Mouse (Mus musculus) heart, adult 18-20 months (tissue): Measurements from ENCODE around the gene Herpud1. TPM values are rescaled to one million over a fixed set of nuclear protein-coding genes. Genes with fewer than 3 reads are reported as not detected.
A peak's percentile ranks its signal among the peaks of the same experiment; 100 is the strongest.
"Not testable (repeated sequence)": the region's sequence is repeated elsewhere in the genome, so short reads cannot be mapped to it uniquely, and the experiment has no call there.

Experiments
- DNase-seq, 2 experiments: peaks; one replicate each; pipeline ENCODE4 v3.0.0; 2021 to 2022; ENCODE audit warnings: mixed read lengths in 1 of 2
- total RNA-seq, 2 experiments: library from RNA; stranded (reverse); gene quantifications; 2 replicates each; pipeline ENCODE4 v1.2.3; 2021

The Herpud1 gene
- total RNA-seq, 2 experiments from 2014 or later, result 204 to 275 TPM

GRCm38 (mm10) chr8:94375551-94375991 lies 10.7 kb upstream of the Herpud1 start:
- DNase-seq, result no peak

DNA sequence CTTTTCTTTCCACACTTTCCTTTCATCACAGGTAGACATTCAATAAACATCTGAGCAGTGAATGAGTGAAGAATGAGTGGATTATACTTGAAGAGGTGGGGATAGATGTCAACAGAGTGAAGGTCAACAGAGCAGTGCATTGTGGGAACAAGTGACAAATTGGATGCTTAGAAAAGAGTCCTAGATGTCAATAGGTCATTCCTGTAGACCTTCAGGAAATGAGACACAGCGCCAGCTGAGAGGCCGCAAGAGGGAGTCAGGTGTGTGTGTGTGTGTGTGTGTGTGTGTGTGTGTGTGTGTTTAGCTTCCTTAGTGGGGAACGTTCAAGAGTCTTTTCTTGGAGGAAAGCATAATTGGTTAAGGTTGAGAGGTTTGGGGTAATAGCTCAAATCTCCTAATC lies 10.1 kb upstream of the Herpud1 start:
- DNase-seq, result no peak

DNA sequence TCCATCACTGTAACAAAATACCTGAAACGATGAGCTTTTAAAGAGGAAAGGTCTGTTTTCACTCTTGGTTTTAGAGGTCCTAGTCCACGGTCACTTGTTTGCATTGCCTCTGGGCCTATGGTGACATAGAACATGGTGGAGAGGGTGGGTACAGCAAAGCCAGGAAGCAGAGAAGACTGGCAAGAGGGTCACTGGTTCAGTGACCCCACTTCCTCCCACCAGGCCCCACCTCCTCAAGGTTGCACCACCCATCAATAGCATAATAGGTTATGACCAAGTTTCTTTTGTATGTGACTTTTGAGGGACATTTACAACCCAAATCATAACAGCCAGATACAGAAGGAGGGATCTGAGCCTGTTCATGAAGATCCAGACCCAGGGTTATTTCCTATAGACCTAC lies 9.7 kb upstream of the Herpud1 start:
- no peak for DNase-seq

DNA sequence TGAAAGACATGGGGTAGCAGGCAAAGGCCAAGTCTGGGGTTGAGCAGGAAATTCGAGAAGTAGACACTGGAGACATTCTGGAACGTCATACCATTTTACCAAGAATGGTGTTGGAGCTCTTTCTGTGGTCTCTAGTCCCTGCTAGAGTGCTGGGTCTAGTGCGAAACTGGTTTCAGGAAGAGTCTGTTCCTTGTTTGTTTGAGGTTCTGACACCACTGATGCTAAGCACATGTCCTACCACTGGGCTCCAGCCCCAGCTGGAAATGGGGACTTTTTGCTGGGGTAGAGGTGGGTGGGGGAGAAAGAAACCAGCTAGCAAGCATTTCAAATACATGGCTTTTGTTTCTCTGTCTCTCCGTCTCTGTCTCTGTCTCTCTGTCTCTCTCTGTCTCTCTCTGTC lies 9.2 kb upstream of the Herpud1 start:
- peak in 1 of 2 experiments; percentile 69 for DNase-seq

DNA sequence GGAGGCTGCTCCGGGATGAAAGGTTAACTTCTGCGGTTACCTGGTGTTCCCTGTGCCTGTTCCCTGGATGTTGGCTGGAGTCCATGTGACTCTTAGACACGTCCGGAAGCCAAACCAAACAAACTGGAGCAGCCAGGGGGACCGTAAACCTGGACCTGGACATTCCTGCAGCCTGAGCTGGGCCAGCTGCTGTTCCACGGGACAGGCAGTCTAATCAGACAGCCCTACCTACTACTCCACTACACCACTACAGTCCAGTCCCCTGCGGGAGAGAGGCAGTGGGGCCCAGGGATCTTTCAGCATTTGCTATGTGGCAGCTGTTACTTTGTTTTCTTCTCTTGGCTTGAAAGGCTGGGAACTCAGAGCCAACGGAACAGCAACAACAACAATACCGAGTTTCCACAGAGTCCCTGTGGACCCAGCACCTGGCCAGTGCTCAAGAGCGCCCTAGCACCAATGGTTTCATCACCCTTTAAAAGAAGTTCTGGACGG lies 8.5 kb upstream of the Herpud1 start:
- peak; percentile 82 to 88 for DNase-seq

- no peak for DNase-seq
Measured at GRCm38 (mm10) chr8:94378763-94379415, 7.3 kb upstream of the Herpud1 start.

GRCm38 (mm10) chr8:94379686-94380085 lies 6.6 kb upstream of the Herpud1 start:
- DNase-seq, result no peak

GRCm38 (mm10) chr8:94384166-94384565 lies 2.1 kb upstream of the Herpud1 start:
- no peak for DNase-seq

GRCm38 (mm10) chr8:94385506-94386213 lies 578 bp upstream of the Herpud1 start:
- DNase-seq, result no peak

DNA sequence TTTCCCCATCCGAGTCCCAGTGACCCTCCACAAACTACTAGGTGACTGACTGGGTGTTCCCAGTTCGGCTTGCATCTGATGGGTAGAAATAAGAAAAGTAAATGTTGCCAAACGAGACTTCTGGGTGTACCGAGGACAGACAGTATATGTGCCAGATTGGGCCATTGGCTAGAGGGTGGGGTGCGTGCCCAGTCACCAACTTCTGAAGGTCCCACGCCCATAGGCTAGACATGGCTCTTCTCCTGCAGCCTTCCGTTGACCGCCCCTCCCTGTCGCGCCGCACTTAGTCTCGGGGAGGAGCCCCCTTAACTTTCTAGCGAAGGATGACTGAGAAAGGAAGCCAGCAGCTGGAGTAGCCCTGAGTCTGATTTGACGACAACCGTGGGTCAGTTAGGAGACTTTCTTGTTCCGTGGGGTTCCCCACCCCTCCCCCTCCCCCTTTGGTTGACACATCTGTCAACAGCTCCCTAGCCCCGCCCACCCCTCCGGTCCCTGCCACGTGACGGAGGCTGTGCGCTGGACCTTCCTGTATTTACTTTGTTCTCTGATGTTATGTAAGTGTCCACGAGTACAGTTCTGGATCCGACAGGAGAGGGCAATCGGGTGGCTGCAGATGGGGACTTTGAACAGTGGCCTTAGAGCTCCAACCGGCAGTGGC lies 918 bp downstream of the Herpud1 start:
- DNase-seq, result peak; percentile 91 to 94

DNA sequence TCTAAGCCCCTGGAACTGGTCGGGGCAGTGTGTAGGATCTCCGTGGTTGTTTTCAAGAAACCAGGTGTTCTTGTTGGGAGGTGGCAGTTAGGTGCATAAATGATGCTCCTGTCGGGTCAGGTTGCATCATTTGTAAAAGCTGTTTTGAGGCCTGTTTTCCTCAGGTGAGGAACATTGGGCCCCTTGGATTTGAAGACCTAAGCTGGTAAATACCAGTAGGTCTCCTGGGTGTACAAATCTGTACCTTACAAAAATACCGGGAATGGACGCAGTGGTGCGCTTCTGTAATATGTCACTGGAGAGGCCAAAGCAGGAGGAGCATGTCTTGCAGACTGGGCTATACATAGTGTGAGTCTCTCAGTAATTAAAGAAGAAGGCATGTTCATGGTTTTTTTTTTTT lies 1.5 kb downstream of the Herpud1 start:
- no peak for DNase-seq

DNA sequence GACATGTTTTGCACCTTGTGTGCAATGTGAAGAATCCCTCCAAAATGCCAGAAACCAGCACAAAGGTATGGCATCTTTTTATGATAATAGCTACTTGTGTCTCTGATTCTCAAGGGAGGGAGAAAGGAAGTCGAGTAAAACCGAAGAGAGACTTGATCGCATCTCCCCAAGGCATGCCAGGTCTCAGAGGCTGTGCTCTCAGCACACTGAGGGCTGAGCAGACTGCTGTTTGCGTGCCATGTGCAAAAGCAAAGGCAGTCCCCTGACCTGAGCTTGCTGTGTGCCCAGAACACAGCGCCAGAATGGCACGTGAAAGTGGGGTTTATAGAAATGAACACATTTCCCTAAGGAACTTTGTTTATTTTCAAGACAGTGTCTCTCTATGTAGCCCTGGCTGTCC lies 3.3 kb downstream of the Herpud1 start:
- no peak for DNase-seq

GRCm38 (mm10) chr8:94390429-94390828 lies 4.2 kb downstream of the Herpud1 start:
- DNase-seq, result no peak

DNA sequence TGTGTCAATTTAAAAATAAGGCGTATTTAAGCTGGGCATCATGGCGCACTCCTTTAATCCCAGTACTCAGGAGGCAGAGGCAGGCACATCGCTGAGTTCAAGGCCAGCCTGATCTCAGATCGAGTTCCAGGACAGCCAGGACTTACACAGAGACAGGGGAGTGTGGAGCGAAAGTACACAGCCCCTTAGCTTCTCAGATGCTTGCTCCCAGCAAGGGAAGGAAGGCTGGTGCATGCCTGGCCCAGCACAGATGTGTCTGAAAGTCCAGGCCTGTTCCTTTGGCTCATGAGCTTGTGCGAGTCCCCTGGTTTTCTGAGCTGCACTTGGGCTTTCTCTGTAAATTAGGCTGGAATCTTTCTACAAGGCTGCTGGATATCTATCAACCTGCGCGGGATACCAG lies 4.7 kb downstream of the Herpud1 start:
- DNase-seq, result no peak

DNA sequence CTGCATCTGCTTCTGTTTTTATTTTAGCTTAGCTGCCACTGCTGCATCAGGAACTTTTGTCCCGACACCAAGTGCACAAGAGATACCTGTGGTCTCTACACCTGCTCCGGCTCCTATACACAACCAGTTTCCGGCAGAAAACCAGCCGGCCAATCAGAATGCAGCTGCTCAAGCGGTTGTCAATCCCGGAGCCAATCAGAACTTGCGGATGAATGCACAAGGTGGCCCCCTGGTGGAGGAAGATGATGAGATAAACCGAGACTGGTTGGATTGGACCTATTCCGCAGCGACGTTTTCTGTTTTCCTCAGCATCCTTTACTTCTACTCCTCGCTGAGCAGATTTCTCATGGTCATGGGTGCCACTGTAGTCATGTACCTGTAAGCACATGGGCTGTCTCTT lies 5.9 kb downstream of the Herpud1 start:
- peak; percentile 58 to 78 for DNase-seq

DNA sequence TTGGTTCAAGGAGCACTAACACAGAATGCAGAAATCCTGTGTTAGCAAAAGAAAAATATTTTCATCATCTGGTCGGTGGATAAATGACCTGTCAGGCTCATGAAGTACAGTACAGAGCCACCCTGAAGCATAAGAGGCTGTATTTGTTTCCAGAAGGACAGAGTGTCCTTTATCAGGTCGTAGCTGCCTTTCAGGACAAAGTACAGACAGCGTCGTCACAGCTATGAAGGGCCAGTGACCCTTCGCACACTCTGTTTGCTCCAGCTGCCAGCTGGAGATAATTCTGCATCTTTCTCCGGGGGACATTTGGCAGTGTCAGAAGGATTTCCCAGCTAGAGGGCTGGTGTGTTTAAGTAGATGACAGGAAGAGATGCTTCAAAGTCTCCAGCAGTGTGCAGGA lies 6.4 kb downstream of the Herpud1 start:
- DNase-seq, result peak in 1 of 2 experiments; percentile 45

DNA sequence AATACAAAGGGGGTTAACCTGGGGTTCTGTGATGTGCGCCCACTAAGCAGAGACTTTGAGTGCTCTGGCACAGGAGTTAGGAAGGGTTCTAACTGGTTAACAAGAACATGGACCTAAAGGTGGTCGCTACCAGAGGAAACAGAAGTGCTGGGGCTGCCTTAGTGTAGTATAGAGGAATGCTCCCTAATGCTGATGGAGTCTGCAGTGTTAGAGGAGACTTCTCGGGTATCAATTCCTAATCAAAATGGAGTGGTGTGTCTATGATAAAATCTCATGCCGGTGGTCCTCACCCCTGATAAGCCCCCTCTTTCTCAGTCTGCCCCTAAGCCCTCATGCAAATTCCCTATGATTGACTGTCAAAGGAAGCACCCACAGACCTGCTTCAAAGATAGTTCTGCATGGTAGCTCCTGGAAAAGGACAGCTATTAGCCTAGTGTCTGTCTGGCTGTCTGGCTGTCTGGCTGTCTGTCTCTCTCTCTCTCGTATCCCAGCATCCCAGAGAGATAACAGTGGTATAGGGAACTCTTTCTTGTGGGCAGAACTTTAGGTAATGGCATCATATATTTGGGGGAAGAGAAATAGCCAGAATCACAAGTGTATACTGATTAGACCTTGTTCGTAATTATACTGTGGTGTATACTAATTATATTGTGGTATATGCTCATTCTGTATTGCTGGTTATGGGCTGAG lies 9.8 kb downstream of the Herpud1 start:
- DNase-seq, result no peak

- peak; percentile 62 to 79 for DNase-seq
Measured at GRCm38 (mm10) chr8:94396964-94397657, 10.9 kb downstream of the Herpud1 start.

DNA sequence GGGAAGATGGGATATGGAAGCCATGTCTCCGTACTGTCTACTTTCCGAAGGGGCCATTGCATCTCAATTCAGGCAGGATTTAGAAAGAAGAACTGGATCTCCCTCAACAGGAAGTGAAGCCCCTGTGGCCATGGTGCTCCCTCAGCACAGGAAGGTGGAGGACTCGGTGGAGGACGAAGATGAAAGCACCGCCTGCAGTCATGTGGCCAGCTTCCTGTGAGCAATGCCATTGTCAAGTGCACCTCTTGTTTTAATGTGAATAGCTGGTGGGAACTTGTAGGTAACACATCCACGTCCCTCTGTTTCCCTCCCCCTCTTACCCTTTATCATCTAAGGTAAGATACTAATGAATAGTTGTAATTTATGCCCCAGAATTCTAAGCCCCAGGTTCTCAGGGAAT lies 12.3 kb downstream of the Herpud1 start:
- no peak for DNase-seq

- DNase-seq, result no peak
Measured at GRCm38 (mm10) chr8:94399361-94399953, 13.2 kb downstream of the Herpud1 start.

DNA sequence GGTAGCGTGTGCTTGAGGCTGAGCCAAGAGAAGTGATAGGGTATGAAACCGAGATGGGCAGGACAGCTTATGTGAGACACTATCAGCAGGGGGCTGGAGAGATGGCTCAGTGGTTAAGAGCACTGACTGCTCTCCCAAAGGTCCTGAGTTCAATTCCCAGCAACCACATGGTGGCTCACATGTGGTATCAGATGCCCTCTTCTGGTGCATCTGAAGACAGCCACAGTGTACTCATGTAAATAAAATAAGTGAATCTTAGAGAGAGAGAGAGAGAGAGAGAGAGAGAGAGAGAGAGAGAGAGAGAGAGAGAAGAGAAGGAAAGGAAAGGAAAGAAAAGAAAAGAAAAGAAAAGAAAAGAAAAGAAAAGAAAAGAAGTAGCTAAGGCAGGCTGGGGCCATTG lies 13.7 kb downstream of the Herpud1 start:
- DNase-seq, result not testable (repeated sequence)
